Mouse (Mus musculus) hindbrain, postnatal 0 days (tissue): Measurements from ENCODE around the gene Ppp1r21. TPM values are rescaled to one million over a fixed set of nuclear protein-coding genes. Genes with fewer than 3 reads are reported as not detected.
A peak's percentile ranks its signal among the peaks of the same experiment; 100 is the strongest.

ENCODE experiments used
- ATAC-seq: fragments of 200-750 bp; cut with Nextera tagmentation; 2 replicates; pipeline ENCODE4 v1.8.0; 2017; ENCODE audit warnings: mild to moderate bottlenecking, moderate TSS enrichment, moderate library complexity
- DNase-seq: peaks from one replicate; pipeline ENCODE4 v3.0.0-alpha.2; 2015; ENCODE audit warnings: low spot score
- H3K27ac ChIP-seq: fragments of 300-500 bp; sonication (generic); 2 replicates; pipeline ENCODE4 v1.5.1; 2014; ENCODE audit warnings: mild to moderate bottlenecking
- H3K27me3 ChIP-seq: fragments of 300-500 bp; sonication (generic); 2 replicates; pipeline ENCODE4 v1.6.1; 2014; ENCODE audit warnings: low read length, mixed read lengths; ENCODE audit not compliant: insufficient read depth
- H3K36me3 ChIP-seq: fragments of 300-500 bp; sonication (generic); 2 replicates; pipeline ENCODE4 v1.6.1; 2014; ENCODE audit warnings: low read length, mixed read lengths; ENCODE audit not compliant: insufficient read depth
- H3K4me1 ChIP-seq: fragments of 300-500 bp; sonication (generic); 2 replicates; pipeline ENCODE4 v1.6.1; 2014; ENCODE audit warnings: antibody characterized with exemption, low read length, mixed read lengths; ENCODE audit not compliant: insufficient read depth
- H3K4me2 ChIP-seq: fragments of 300-500 bp; sonication (generic); 2 replicates; pipeline ENCODE4 v1.6.1; 2014; ENCODE audit warnings: low read depth, mild to moderate bottlenecking, low read length, moderate library complexity, mixed read lengths
- H3K4me3 ChIP-seq: fragments of 300-500 bp; sonication (generic); 2 replicates; pipeline ENCODE4 v1.5.1; 2014; ENCODE audit warnings: low read length
- H3K9ac ChIP-seq: fragments of 300-500 bp; sonication (generic); replicated peaks from 2 replicates; pipeline ENCODE4 v1.6.1; 2014; ENCODE audit warnings: mild to moderate bottlenecking, low read length, moderate library complexity, mixed read lengths
- H3K9me3 ChIP-seq: fragments of 300-500 bp; sonication (generic); 2 replicates; pipeline ENCODE4 v1.6.1; 2016; ENCODE audit warnings: low read length, mixed read lengths
- CTCF ChIP-seq: IDR thresholded peaks from 2 replicates; pipeline ENCODE4 v1.5.1; 2016; ENCODE audit warnings: antibody characterized with exemption, control low read depth, low read depth
- WGBS: fragments of 180-500 bp; shearing (Covaris S2); extraction: QIAGEN DNeasy Blood & Tissue Kit; methylation state at CpG from one replicate; pipeline ENCODE4 v1.1.7; 2014; 5-methylcytosine and 5-hydroxymethylcytosine counted together
- polyA plus RNA-seq: library from polyadenylated mRNA; unstranded; fragments of >200 nt; fragmentation: Nextera tagmentation; extraction: Ambion mirVana; gene quantifications from 2 replicates; pipeline ENCODE4 v1.2.1, GENCODE M21; 2015
- total RNA-seq: library from RNA; depleted of rRNA; stranded (reverse); fragments of >200 nt; gene quantifications from 2 replicates; pipeline ENCODE4 v1.2.3, GENCODE M21; 2014; rRNA removed

The Ppp1r21 gene
- total RNA-seq (43.7 and 54.5 TPM in 2 replicates), polyA plus RNA-seq (29.2 and 32.2 TPM in 2 replicates)

- peak within 1 kb of the TSS; percentile 77 for H3K4me2 ChIP-seq
- 6% methylated on average over 39 of the region's 49 CpGs for WGBS
Measured at GRCm38 (mm10) chr17:88529519-88530235, at the start of gene Ppp1r21. Ppp1r21 (plus strand) TSS chr17:88530118.

DNA sequence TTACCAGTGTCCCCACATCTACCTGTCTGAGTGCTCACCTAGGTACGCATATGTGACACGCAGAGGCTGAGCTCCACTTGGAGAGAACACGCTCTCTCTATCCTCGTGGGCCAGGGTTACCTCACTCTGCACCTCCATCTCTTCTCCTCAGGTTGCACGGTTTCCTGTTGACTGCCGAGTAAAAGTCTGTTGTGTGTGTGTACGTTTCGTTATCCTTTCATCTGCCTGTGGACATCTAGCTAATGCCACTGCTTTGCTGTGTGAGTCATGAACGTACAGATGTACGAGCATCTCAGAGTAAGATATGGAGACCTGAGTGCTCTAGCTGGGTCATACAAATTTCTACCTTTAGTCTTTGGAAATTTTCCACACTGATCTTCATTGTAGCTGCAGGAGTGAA, 49.5 kb upstream of the Ppp1r21 start:
- Histone ChIP-seq H3K4me1 (no peaks in the 10 kb centered on the region), H3K9ac (no peak overlapping the region), H3K27me3 (no peaks in the 10 kb centered on the region), H3K9me3 (no peaks in the 10 kb centered on the region), H3K27ac (no peak overlapping the region), H3K36me3 (no peaks in the 10 kb centered on the region; the same call in 1 of the 2 replicates), H3K4me2 (no peak overlapping the region), H3K4me3 (no peak overlapping the region)
- no peak for DNase-seq
- no peak for TF ChIP-seq CTCF
- 94% methylated on average over 10 of the region's 10 CpGs for WGBS
- no peak for ATAC-seq

More at GRCm38 (mm10) chr17:88529519-88530235, at the start of gene Ppp1r21:
- TF ChIP-seq CTCF = no peak; the same call in 1 of the 2 replicates
- H3K36me3 ChIP-seq = no peaks in the 10 kb centered on the region
- ATAC-seq (peak; percentile 98), DNase-seq (peak; percentile 99)
- H3K4me3 ChIP-seq = peak within 1 kb of the TSS; percentile 76
- H3K9ac ChIP-seq = peak within 1 kb of the TSS; percentile 72
- H3K27me3 ChIP-seq = no peaks in the 10 kb centered on the region
- H3K4me1 ChIP-seq = peaks cover 8% of the 10 kb centered on the region
- peak within 1 kb of the TSS; percentile 94 for H3K27ac ChIP-seq
- H3K9me3 ChIP-seq = no peaks in the 10 kb centered on the region

GRCm38 (mm10) chr17:88481062-88481461, 48.9 kb upstream of the Ppp1r21 start:
- WGBS = 94% methylated on average over 2 of the region's 2 CpGs
- ATAC-seq (no peak), DNase-seq (no peak)
- Histone ChIP-seq H3K9ac (no peak overlapping the region), H3K36me3 (no peaks in the 10 kb centered on the region; the same call in 1 of the 2 replicates), H3K4me3 (no peak overlapping the region), H3K27ac (no peak overlapping the region), H3K4me2 (no peak overlapping the region), H3K27me3 (no peaks in the 10 kb centered on the region), H3K4me1 (no peaks in the 10 kb centered on the region), H3K9me3 (no peaks in the 10 kb centered on the region)
- no peak for TF ChIP-seq CTCF

GRCm38 (mm10) chr17:88481587-88481986, 48.3 kb upstream of the Ppp1r21 start:
- no peaks in the 10 kb centered on the region for H3K9me3 ChIP-seq
- H3K27ac ChIP-seq = no peak overlapping the region
- no peak overlapping the region for H3K9ac ChIP-seq
- DNase-seq (no peak), ATAC-seq (no peak)
- H3K4me1 ChIP-seq = no peaks in the 10 kb centered on the region
- no peak for TF ChIP-seq CTCF
- H3K36me3 ChIP-seq = peaks cover 4% of the 10 kb centered on the region; the same call in 1 of the 2 replicates
- no peaks in the 10 kb centered on the region for H3K27me3 ChIP-seq
- WGBS = 98% methylated on average over 3 of the region's 3 CpGs
- no peak overlapping the region for H3K4me3 ChIP-seq
- no peak overlapping the region for H3K4me2 ChIP-seq

- TF ChIP-seq CTCF = no peak
- Histone ChIP-seq H3K9me3 (no peaks in the 10 kb centered on the region), H3K36me3 (peaks cover 4% of the 10 kb centered on the region; the same call in 1 of the 2 replicates), H3K27me3 (no peaks in the 10 kb centered on the region), H3K27ac (no peak overlapping the region), H3K9ac (no peak overlapping the region), H3K4me1 (no peaks in the 10 kb centered on the region), H3K4me3 (no peak overlapping the region), H3K4me2 (no peak overlapping the region)
- DNase-seq (no peak), ATAC-seq (no peak)
- 90% methylated on average over 11 of the region's 11 CpGs for WGBS
Measured at GRCm38 (mm10) chr17:88484539-88484938, 45.4 kb upstream of the Ppp1r21 start.

- Histone ChIP-seq H3K4me1 (no peaks in the 10 kb centered on the region), H3K9me3 (no peaks in the 10 kb centered on the region), H3K4me3 (no peak overlapping the region), H3K36me3 (peaks cover 4% of the 10 kb centered on the region; the same call in 1 of the 2 replicates), H3K9ac (no peak overlapping the region), H3K27ac (no peak overlapping the region), H3K4me2 (no peak overlapping the region), H3K27me3 (no peaks in the 10 kb centered on the region)
- ATAC-seq (no peak), DNase-seq (no peak)
- WGBS = 90% methylated on average over 1 of the region's 1 CpGs
- TF ChIP-seq CTCF = no peak
Measured at GRCm38 (mm10) chr17:88484951-88485350, 45.0 kb upstream of the Ppp1r21 start.

- 65% methylated on average over 10 of the region's 10 CpGs for WGBS
Measured at GRCm38 (mm10) chr17:88490546-88490945, 39.4 kb upstream of the Ppp1r21 start.

More at GRCm38 (mm10) chr17:88490546-88490945, 39.4 kb upstream of the Ppp1r21 start:
- Histone ChIP-seq H3K4me2 (no peak overlapping the region), H3K4me3 (no peak overlapping the region), H3K4me1 (peaks cover 10% of the 10 kb centered on the region; the same call in 1 of the 2 replicates), H3K27ac (no peak overlapping the region), H3K9ac (no peak overlapping the region), H3K9me3 (no peaks in the 10 kb centered on the region), H3K27me3 (no peaks in the 10 kb centered on the region), H3K36me3 (peaks cover 4% of the 10 kb centered on the region; the same call in 1 of the 2 replicates)
- ATAC-seq (no peak), DNase-seq (no peak)
- no peak for TF ChIP-seq CTCF
